Mouse (Mus musculus) hindbrain, postnatal 0 days (tissue): ENCODE measurements around the gene Ppt2. TPM values are rescaled to one million over a fixed set of nuclear protein-coding genes. Genes with fewer than 3 reads are reported as not detected.
A peak's percentile ranks its signal among the peaks of the same experiment; 100 is the strongest.

Source experiments
- ATAC-seq: fragments of 200-750 bp; cut with Nextera tagmentation; 2 replicates; pipeline ENCODE4 v1.8.0; 2017; ENCODE audit warnings: mild to moderate bottlenecking, moderate TSS enrichment, moderate library complexity
- DNase-seq: peaks from one replicate; pipeline ENCODE4 v3.0.0-alpha.2; 2015; ENCODE audit warnings: low spot score
- H3K27ac ChIP-seq: fragments of 300-500 bp; sonication (generic); 2 replicates; pipeline ENCODE4 v1.5.1; 2014; ENCODE audit warnings: mild to moderate bottlenecking
- H3K27me3 ChIP-seq: fragments of 300-500 bp; sonication (generic); 2 replicates; pipeline ENCODE4 v1.6.1; 2014; ENCODE audit warnings: low read length, mixed read lengths; ENCODE audit not compliant: insufficient read depth
- H3K36me3 ChIP-seq: fragments of 300-500 bp; sonication (generic); 2 replicates; pipeline ENCODE4 v1.6.1; 2014; ENCODE audit warnings: low read length, mixed read lengths; ENCODE audit not compliant: insufficient read depth
- H3K4me1 ChIP-seq: fragments of 300-500 bp; sonication (generic); 2 replicates; pipeline ENCODE4 v1.6.1; 2014; ENCODE audit warnings: antibody characterized with exemption, low read length, mixed read lengths; ENCODE audit not compliant: insufficient read depth
- H3K4me2 ChIP-seq: fragments of 300-500 bp; sonication (generic); 2 replicates; pipeline ENCODE4 v1.6.1; 2014; ENCODE audit warnings: low read depth, mild to moderate bottlenecking, low read length, moderate library complexity, mixed read lengths
- H3K4me3 ChIP-seq: fragments of 300-500 bp; sonication (generic); 2 replicates; pipeline ENCODE4 v1.5.1; 2014; ENCODE audit warnings: low read length
- H3K9ac ChIP-seq: fragments of 300-500 bp; sonication (generic); replicated peaks from 2 replicates; pipeline ENCODE4 v1.6.1; 2014; ENCODE audit warnings: mild to moderate bottlenecking, low read length, moderate library complexity, mixed read lengths
- H3K9me3 ChIP-seq: fragments of 300-500 bp; sonication (generic); 2 replicates; pipeline ENCODE4 v1.6.1; 2016; ENCODE audit warnings: low read length, mixed read lengths
- CTCF ChIP-seq: IDR thresholded peaks from 2 replicates; pipeline ENCODE4 v1.5.1; 2016; ENCODE audit warnings: antibody characterized with exemption, control low read depth, low read depth
- WGBS: fragments of 180-500 bp; shearing (Covaris S2); extraction: QIAGEN DNeasy Blood & Tissue Kit; methylation state at CpG from one replicate; pipeline ENCODE4 v1.1.7; 2014; 5-methylcytosine and 5-hydroxymethylcytosine counted together
- polyA plus RNA-seq: library from polyadenylated mRNA; unstranded; fragments of >200 nt; fragmentation: Nextera tagmentation; extraction: Ambion mirVana; gene quantifications from 2 replicates; pipeline ENCODE4 v1.2.1, GENCODE M21; 2015
- total RNA-seq: library from RNA; depleted of rRNA; stranded (reverse); fragments of >200 nt; gene quantifications from 2 replicates; pipeline ENCODE4 v1.2.3, GENCODE M21; 2014

Gene Ppt2
- total and polyA plus RNA-seq, 2 experiments from 2014 or later, result 20.0 to 33.6 TPM

DNA sequence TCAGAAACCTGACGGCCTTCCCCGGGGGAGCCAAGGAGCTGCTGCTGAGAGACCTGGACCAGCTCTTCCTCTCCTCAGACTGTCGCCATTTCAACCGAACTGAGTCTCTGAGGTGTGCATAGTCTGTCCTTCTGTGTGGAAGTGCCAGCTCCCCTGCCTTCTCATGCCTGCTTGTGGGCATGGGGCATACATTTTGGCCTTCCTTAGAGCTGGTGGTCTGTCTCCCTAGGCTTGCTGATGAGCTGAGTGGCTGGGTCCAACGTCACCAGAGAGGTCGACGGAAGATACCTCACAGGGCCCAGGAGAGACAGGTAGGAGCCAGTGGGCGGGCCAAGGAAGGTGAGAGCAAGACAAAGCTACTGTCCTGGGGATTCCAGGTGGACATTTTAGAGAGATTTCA, 24.7 kb upstream of the Ppt2 start:
- TF ChIP-seq CTCF, result no peak
- no peak overlapping the region for H3K4me3 ChIP-seq
- WGBS, result 89% methylated on average over 8 of the region's 8 CpGs
- no peaks in the 10 kb centered on the region for H3K27me3 ChIP-seq
- H3K27ac ChIP-seq, result no peak overlapping the region
- DNase-seq (no peak), ATAC-seq (no peak)
- no peaks in the 10 kb centered on the region for H3K9me3 ChIP-seq
- no peak overlapping the region for H3K4me2 ChIP-seq
- H3K4me1 ChIP-seq, result peaks cover 10% of the 10 kb centered on the region; the same call in 1 of the 2 replicates
- no peak overlapping the region for H3K9ac ChIP-seq
- H3K36me3 ChIP-seq, result peaks cover 42% of the 10 kb centered on the region

DNA sequence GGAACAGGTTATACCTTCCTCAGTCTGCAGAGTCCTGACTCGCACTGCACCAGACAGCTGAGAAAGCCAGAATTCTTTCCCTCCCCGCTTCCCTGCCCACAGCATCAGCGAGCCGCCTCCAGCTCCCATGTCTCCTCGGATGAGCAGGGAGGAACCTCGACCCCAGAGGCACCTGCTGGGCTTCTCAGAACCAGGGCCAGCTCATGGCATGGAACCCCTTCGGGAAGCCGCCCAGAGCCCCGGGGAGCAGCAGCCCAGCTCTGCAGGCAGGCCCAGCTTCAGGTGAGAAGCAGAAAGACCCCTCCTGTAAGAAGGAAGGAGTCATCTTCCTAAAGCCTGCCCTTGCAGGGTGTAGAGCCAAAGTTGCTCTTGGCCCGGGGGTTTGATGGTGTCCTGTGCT, 24.2 kb upstream of the Ppt2 start:
- Histone ChIP-seq H3K9me3 (no peaks in the 10 kb centered on the region), H3K27me3 (no peaks in the 10 kb centered on the region), H3K36me3 (peaks cover 42% of the 10 kb centered on the region), H3K9ac (no peak overlapping the region), H3K4me2 (no peak overlapping the region), H3K4me3 (no peak overlapping the region), H3K4me1 (peaks cover 10% of the 10 kb centered on the region; the same call in 1 of the 2 replicates), H3K27ac (no peak overlapping the region)
- DNase-seq (no peak), ATAC-seq (no peak)
- no peak for TF ChIP-seq CTCF
- 88% methylated on average over 10 of the region's 10 CpGs for WGBS

DNA sequence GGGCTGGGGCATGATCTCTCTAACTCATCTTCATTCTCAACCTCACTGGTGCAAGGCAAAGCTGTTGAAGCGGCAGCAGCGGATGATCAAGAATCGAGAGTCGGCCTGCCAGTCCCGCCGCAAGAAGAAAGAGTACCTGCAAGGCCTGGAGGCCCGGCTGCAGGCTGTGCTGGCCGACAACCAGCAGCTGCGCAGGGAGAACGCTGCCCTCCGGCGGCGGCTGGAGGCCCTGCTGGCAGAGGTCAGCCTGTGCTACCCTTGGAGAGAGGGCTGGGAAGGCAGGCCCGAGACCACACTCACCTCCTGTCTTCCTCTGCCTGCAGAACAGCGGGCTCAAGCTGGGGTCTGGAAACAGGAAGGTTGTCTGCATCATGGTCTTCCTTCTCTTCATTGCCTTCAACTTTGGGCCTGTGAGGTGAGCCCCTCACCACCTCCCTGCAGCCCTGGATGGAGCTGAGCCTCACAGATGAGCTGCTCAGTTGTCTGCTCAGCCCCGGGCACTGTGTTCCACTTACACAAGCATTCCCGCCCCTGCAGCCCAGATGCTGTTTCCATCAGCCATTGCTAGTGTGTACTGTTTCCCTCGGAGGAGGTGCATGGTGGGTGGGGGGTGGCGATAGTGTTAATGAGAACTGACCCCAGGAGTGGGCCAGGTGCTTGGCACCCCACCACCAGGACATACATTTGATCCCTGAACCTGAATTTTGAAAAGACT, 23.4 kb upstream of the Ppt2 start:
- no peak overlapping the region for H3K4me2 ChIP-seq
- no peaks in the 10 kb centered on the region for H3K9me3 ChIP-seq
- no peak overlapping the region for H3K27ac ChIP-seq
- H3K27me3 ChIP-seq, result no peaks in the 10 kb centered on the region
- WGBS, result 42% methylated on average over 19 of the region's 19 CpGs
- no peak overlapping the region for H3K9ac ChIP-seq
- H3K36me3 ChIP-seq, result peaks cover 42% of the 10 kb centered on the region
- DNase-seq (peak; percentile 44), ATAC-seq (no peak)
- peak; percentile 66 for TF ChIP-seq CTCF
- peaks cover 10% of the 10 kb centered on the region; the same call in 1 of the 2 replicates for H3K4me1 ChIP-seq
- no peak overlapping the region for H3K4me3 ChIP-seq

DNA sequence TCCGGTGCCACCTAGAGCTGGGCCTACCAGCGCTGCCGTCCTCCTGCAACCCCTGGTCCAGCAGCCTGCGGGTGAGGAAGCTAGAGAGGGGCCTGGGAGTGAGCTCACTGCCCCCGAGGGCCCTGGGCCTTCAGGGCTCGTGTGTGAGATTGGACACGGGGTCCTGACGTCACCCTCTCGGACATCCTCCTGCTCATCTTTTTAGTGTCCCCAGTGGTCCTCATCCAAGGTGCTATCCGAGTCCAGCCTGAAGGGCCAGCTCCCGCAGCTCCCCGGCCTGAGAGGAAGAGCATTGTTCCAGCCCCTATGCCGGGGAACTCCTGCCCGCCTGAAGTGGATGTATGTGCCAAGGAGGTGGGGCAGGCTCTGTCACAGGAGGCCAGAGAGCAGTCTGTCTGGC, 22.5 kb upstream of the Ppt2 start:
- Histone ChIP-seq H3K4me2 (no peak overlapping the region), H3K4me1 (peaks cover 7% of the 10 kb centered on the region; the same call in 1 of the 2 replicates), H3K27ac (no peak overlapping the region), H3K4me3 (no peak overlapping the region), H3K9ac (no peak overlapping the region), H3K36me3 (peaks cover 42% of the 10 kb centered on the region), H3K27me3 (no peaks in the 10 kb centered on the region), H3K9me3 (no peaks in the 10 kb centered on the region)
- no peak for DNase-seq
- ATAC-seq, result no peak
- no peak for TF ChIP-seq CTCF
- WGBS, result 88% methylated on average over 14 of the region's 14 CpGs

DNA sequence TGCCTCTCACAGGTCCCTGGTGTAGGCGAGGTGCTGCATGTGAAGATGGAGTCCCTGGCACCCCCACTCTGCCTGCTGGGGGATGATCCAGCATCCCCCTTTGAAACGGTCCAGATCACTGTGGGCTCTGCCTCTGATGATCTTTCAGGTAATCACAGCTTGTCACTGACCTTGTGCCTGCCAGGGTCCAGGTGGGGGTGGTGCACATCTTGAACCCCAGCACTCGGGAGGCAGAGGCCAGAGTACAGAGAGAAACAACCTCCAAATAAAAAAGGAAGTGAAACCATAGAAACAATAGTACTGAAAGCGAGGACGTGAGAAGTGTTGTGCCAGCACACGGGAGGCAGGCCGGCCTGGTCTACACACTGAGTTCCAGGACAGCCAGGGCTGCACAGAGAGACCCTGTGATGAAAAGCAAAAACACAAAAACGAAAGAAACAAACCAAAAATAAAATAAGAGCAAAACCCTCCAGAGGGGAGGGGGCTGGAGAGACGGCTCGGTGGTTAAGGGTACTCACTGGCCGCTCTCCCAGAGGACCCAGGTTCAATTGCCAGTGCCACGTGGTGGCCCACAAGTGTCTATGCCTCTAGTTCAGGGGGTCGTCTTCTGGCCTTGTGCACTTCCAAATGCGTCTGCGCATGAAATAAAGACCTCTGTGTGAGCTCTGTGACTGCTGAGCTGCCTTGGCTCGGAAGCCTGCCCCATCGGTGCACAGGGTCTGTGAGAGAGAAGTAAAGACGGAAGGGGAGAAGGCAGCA, 21.0 kb upstream of the Ppt2 start:
- DNase-seq (no peak), ATAC-seq (no peak)
- 88% methylated on average over 18 of the region's 18 CpGs for WGBS
- H3K36me3 ChIP-seq, result peaks cover 42% of the 10 kb centered on the region
- H3K4me2 ChIP-seq, result no peak overlapping the region
- peaks cover 12% of the 10 kb centered on the region for H3K4me1 ChIP-seq
- H3K27me3 ChIP-seq, result no peaks in the 10 kb centered on the region
- no peak for TF ChIP-seq CTCF
- no peak overlapping the region for H3K27ac ChIP-seq
- no peaks in the 10 kb centered on the region for H3K9me3 ChIP-seq
- no peak overlapping the region for H3K4me3 ChIP-seq
- no peak overlapping the region for H3K9ac ChIP-seq

DNA sequence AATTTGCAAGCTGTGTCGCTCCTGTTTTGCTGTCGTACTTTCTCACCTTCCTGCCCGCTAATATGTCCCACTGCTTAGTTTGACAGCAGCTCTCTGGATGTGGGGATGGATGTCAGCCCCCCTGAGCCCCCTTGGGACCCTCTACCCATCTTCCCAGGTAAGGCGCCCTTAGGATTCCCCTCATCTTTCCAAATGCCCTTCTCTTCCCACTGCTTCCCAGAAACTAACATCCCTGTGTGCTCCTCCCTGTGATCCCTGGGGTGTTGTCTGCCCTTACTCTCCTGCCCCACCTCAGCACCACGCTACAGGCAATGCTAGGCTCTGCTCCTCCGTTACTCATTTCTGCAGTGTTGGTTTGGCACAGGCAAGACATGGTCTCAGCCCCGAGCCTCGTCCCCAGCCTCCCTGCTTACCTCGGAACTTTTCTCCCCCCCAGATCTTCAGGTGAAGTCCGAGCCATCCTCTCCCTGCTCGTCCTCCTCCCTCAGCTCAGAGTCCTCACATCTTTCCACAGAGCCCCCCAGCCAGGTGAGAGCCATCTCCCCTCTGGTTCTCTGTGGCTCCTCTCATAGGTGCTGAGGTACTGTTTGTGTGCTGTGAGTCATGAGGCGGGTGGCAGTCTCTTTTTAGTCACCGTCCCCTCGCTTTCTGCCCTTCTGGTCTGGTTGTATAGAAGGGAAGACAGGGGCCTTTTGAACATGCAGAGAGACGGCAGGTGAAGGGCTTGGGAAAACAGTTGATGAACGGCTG, 20.0 kb upstream of the Ppt2 start:
- ATAC-seq (no peak), DNase-seq (no peak)
- H3K4me3 ChIP-seq, result peak overlapping the region; percentile 72; the same call in 1 of the 2 replicates
- H3K4me1 ChIP-seq, result peaks cover 13% of the 10 kb centered on the region
- no peak for TF ChIP-seq CTCF
- no peaks in the 10 kb centered on the region for H3K9me3 ChIP-seq
- H3K27me3 ChIP-seq, result no peaks in the 10 kb centered on the region
- WGBS, result 86% methylated on average over 16 of the region's 16 CpGs
- peak overlapping the region; percentile 89 for H3K4me2 ChIP-seq
- peak overlapping the region; percentile 83; the same call in 1 of the 2 replicates for H3K9ac ChIP-seq
- H3K36me3 ChIP-seq, result peaks cover 37% of the 10 kb centered on the region
- no peak overlapping the region for H3K27ac ChIP-seq
